Mouse (Mus musculus) embryonic fibroblast, embryonic 13.5 days (primary cell): ENCODE measurements around the gene Hoxa7.

Source experiments
- CTCF ChIP-seq: IDR thresholded peaks from 2 replicates; pipeline ENCODE4 v1.5.1; 2011; ENCODE audit warnings: mild to moderate bottlenecking, control low read depth, low read length, moderate library complexity, borderline replicate concordance; ENCODE audit not compliant: insufficient read depth
- POLR2A ChIP-seq: IDR thresholded peaks from 2 replicates; pipeline ENCODE4 v1.6.1; 2011; ENCODE audit warnings: low read depth, mild to moderate bottlenecking, control low read depth, low read length, moderate library complexity

- TF ChIP-seq CTCF (no peak), POLR2A (no peak)
Observed at GRCm38 (mm10) chr6:52236806-52237205, 15.2 kb upstream of the Hoxa7 start.
